Mouse (Mus musculus): ENCODE measurements around the gene Gm8094. TPM values are rescaled to one million over a fixed set of nuclear protein-coding genes. Genes with fewer than 3 reads are reported as not detected.

Gm8094 gene
- total RNA-seq (2023): not detected

DNA sequence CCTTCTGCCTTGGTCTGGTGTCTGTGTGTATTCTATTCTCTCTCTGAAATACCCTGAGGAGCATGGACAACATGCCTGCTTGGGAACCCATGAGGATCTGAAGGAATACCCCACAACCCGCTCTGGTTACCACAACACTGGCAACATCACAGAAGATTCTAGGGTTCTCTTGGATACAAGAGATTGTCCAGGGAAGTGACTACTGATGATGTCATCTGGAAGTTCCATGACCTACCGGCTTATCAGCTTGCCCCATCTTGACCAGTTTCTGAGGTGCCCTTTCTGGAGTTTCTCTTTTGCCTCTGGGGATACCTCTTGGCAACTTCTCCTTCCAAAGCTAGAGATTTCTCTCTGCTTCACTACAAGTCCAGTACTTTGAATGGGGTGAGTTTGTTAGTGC, at the start of gene Gm8094:
Gene Gm8094 (minus strand): TSS at position 101 of the 400 bp plus-strand sequence.

DNA sequence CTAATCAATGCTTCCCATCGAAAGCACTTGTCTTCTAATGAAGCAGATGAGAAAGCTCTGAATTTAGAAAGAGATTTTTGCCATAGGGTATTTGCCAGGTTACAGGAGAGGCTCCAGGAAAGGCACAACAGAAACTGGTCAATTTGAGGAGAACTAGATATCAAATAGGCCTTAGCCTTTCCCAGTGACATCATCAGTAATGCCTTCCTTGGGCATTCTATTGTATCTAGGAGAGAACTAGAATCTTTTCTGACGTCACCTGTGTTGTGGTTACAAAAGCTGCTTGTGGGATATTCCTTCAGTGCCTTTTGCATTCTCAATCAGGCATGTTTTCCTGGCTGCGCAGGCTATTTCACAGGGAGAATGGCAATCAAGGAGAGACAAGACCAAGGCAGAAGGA, 23.9 kb upstream of the Gm8094 start, which contains the start of gene Gm8104:
Gene Gm8104 (plus strand): TSS at position 301 of the 400 bp plus-strand sequence.

Other genes with a start within 250 kb of the Gm8094 start
- gene Gm21977, start 223.2 kb downstream of the Gm8094 start, total RNA-seq (2023): not detected
- not detected for gene Gm8082, start 83.0 kb downstream of the Gm8094 start, total RNA-seq (2023)
- gene Gm10376, start 61.0 kb downstream of the Gm8094 start, total RNA-seq (2023): not detected
- gene Gm8104, start 24.0 kb upstream of the Gm8094 start, total RNA-seq (2023): not detected
- gene Gm7233, start 103.2 kb upstream of the Gm8094 start, total RNA-seq (2023): not detected
- not detected for gene Gm8122, start 158.7 kb upstream of the Gm8094 start, total RNA-seq (2023)
- gene Gm8126, start 182.0 kb upstream of the Gm8094 start, total RNA-seq (2023): not detected
- not detected for gene Gm9732, start 198.4 kb upstream of the Gm8094 start, total RNA-seq (2023)
- not detected for gene Gm8127, start 217.2 kb upstream of the Gm8094 start, total RNA-seq (2023)